Mouse (Mus musculus): ENCODE results near the gene Tspo. TPM values are rescaled to one million over a fixed set of nuclear protein-coding genes. Genes with fewer than 3 reads are reported as not detected.

Tspo gene
- total RNA-seq, 1 experiment from 2014 or later = 344 TPM

Small RNA genes within 50 kb of the gene (microRNA-seq; reads per million reads assigned to microRNA genes)
- 0 reads per million in 2 experiments for gene Gm24575

Other genes starting within 250 kb of the Tspo start
- 19.9 and 25.2 TPM in 2 replicates for gene Arfgap3, start 213.3 kb upstream of the Tspo start, total RNA-seq (2021)
- gene Pacsin2, start 99.0 kb upstream of the Tspo start, total RNA-seq (2021) = 74.1 and 84.3 TPM in 2 replicates
- gene Ttll1, start 52.7 kb upstream of the Tspo start, total RNA-seq (2021) = 6.6 and 7.1 TPM in 2 replicates
- 7.1 and 8.4 TPM in 2 replicates for gene Bik, start 36.7 kb upstream of the Tspo start, total RNA-seq (2021)
- 34.6 and 41.1 TPM in 2 replicates for gene Mcat, start 195 bp downstream of the Tspo start, total RNA-seq (2021)
- gene Ttll12, start 31.6 kb downstream of the Tspo start, total RNA-seq (2021) = 22.3 and 22.6 TPM in 2 replicates
- 5.9 and 6.6 TPM in 2 replicates for gene Scube1, start 161.4 kb downstream of the Tspo start, total RNA-seq (2021)
- gene Mpped1, start 215.9 kb downstream of the Tspo start, total RNA-seq (2021) = not detected in 2 replicates

All from adrenal gland, postnatal 14 days (tissue).